17 mouse cellular contexts compared by ENCODE assay signal in genomic region chr6:71801011-71801713, GRCm38 (mm10). TPM values are rescaled to one million over a fixed set of nuclear protein-coding genes. Genes with fewer than 3 reads are reported as not detected.
A peak's percentile ranks its signal among the peaks of the same experiment; 100 is the strongest.
DNase-seq lines count a peak whose midpoint lies in the region; ATAC-seq and TF ChIP-seq lines count a peak whose summit lies in the region.
"Had no signal": no experiment of that assay in that cellular context is flagged by ENCODE, and none has a peak within 500 bp of the region (broad histone marks: within the 10 kb centered on the region; RNA-seq: fewer than 3 reads in every experiment).

No protein-coding gene starts in this region.

- no peaks in the 10 kb centered on the region for H3K9me3 ChIP-seq in liver, embryonic 11.5 days (ENCODE audit: control insufficient read depth, low read length)
- H3K9me3 ChIP-seq: lung, embryonic 15.5 days; midbrain, embryonic 12.5 days had no signal

- no peak overlapping the region for H3K4me3 ChIP-seq in layer of hippocampus, adult 2 months
- H3K4me3 ChIP-seq in liver, embryonic 11.5 days (ENCODE audit: low read depth, low read length) = no peak overlapping the region
- H3K4me3 ChIP-seq: lung, embryonic 15.5 days; midbrain, embryonic 12.5 days had no signal

- peak; percentile 92 for ATAC-seq in liver, embryonic 11.5 days (replicated peaks; ENCODE audit: low FRiP score)
- ATAC-seq: forebrain, embryonic 16.5 days; hindbrain, postnatal 0 days had no signal

- peak overlapping the region; percentile 68 for H3K27ac ChIP-seq in layer of hippocampus, adult 2 months
- H3K27ac ChIP-seq in liver, embryonic 11.5 days (ENCODE audit: low read depth, low read length) = peak overlapping the region; percentile 47
- H3K27ac ChIP-seq: hindbrain, postnatal 0 days; lung, embryonic 15.5 days; midbrain, embryonic 12.5 days had no signal

- H3K27me3 ChIP-seq in liver, embryonic 11.5 days (replicated peaks; ENCODE audit: control insufficient read depth, insufficient read depth, low read length) = no peaks in the 10 kb centered on the region
- H3K27me3 ChIP-seq: lung, embryonic 15.5 days; midbrain, embryonic 12.5 days had no signal

- H3K36me3 ChIP-seq in liver, embryonic 11.5 days (ENCODE audit: control insufficient read depth, insufficient read depth, low read length) = no peaks in the 10 kb centered on the region
- H3K36me3 ChIP-seq: lung, embryonic 15.5 days had no signal

- peak overlapping the region; percentile 32 for H3K9ac ChIP-seq in liver, embryonic 11.5 days (ENCODE audit: low read depth, low read length)
- H3K9ac ChIP-seq: lung, embryonic 15.5 days; midbrain, embryonic 12.5 days had no signal

- intact Hi-C loops in gastrocnemius, postnatal 36 days (cut with DNase I) = loop anchor here (5.0 to 10.0 kb wide), 2 partner anchors 169 to 636 kb away; partner anchors contain the start of gene Kdm3a

- H3K4me1 ChIP-seq in liver, embryonic 11.5 days (replicated peaks; ENCODE audit: control insufficient read depth, insufficient read depth, low read length) = peaks cover 16% of the 10 kb centered on the region
- H3K4me1 ChIP-seq: midbrain, embryonic 12.5 days had no signal

- WGBS in liver, embryonic 11.5 days = 34% methylated on average over 7 of the region's 7 CpGs

- H3K4me2 ChIP-seq in liver, embryonic 11.5 days = peak overlapping the region; percentile 49
- H3K4me2 ChIP-seq: lung, embryonic 15.5 days; midbrain, embryonic 12.5 days had no signal

- no peak for DNase-seq in layer of hippocampus, adult 2 months (ENCODE audit: low spot score in 2 of 2)
- no peak for DNase-seq in layer of hippocampus, adult 8-10 months (ENCODE audit: low spot score in 2 of 2)
- DNase-seq in ES-CJ7 (ENCODE audit: low read depth, low spot score) = peak; percentile 34
- DNase-seq in ZHBTc4 (ENCODE audit: low read depth, low spot score) = peak; percentile 51
- DNase-seq in liver, embryonic 11.5 days (ENCODE audit: low spot score) = no peak
- DNase-seq in gastrocnemius, postnatal 36 days = no peak
- DNase-seq in cerebellum, postnatal 25 days = no peak
- no peak for DNase-seq in adrenal gland, postnatal 14 days
- DNase-seq: adrenal gland, postnatal 10 days; heart, postnatal 36 days; kidney, adult 2 months; kidney, postnatal 25 days; thymus, adult 2 months had no signal

- TF ChIP-seq CTCF in layer of hippocampus, adult 2 months (conservative IDR thresholded peaks at IDR 0.05) = no peak

RNA-seq across cellular contexts. Expression of gene Mrpl35, which starts 25.6 kb away (rescaled TPM):
- total RNA-seq in layer of hippocampus, adult 2 months (2021) = 10 to 100 TPM; 31.2 to 31.8 TPM
- total RNA-seq in layer of hippocampus, adult 8-10 months (2022) = 10 to 100 TPM; 26.5 to 37.6 (median 31.4) TPM
- polyA plus RNA-seq in liver, embryonic 11.5 days (2014; fragmentation: Nextera tagmentation; extraction: Ambion mirVana) = 110 and 111 TPM in 2 replicates
- 10 to 100 TPM; 39.0 to 42.7 TPM for total RNA-seq in gastrocnemius, postnatal 36 days (2021)
- 50.1 and 54.5 TPM in 2 replicates for total RNA-seq in adrenal gland, postnatal 14 days (2021)

RNA-seq across cellular contexts. Expression of gene Immt, which starts 30.0 kb away (rescaled TPM):
- total RNA-seq in layer of hippocampus, adult 2 months (2021) = 100 to 1,000 TPM; 131 to 137 TPM
- total RNA-seq in layer of hippocampus, adult 8-10 months (2022) = 100 to 1,000 TPM; 138 to 153 (median 143) TPM
- 222 and 247 TPM in 2 replicates for polyA plus RNA-seq in liver, embryonic 11.5 days (2014; fragmentation: Nextera tagmentation; extraction: Ambion mirVana)
- 100 to 1,000 TPM; 277 to 278 TPM for total RNA-seq in gastrocnemius, postnatal 36 days (2021)
- 387 and 402 TPM in 2 replicates for total RNA-seq in adrenal gland, postnatal 14 days (2021)

Comparison
In these comparisons a context has a peak if more than half of its experiments do, and no peak if none do; other contexts are left out.
1. DNase-seq: peak in ES-CJ7 (single experiment) and ZHBTc4 (single experiment); none in layer of hippocampus, adult 2 months (0 of 2), layer of hippocampus, adult 8-10 months (0 of 2), liver, embryonic 11.5 days (single experiment), gastrocnemius, postnatal 36 days (0 of 2), cerebellum, postnatal 25 days (0 of 2) and adrenal gland, postnatal 14 days (single experiment).